Mouse (Mus musculus) stomach, postnatal 0 days (tissue): ENCODE data around the gene Eps8l2. TPM values are rescaled to one million over a fixed set of nuclear protein-coding genes. Genes with fewer than 3 reads are reported as not detected.

Source experiments
- ATAC-seq: fragments of 200-750 bp; cut with Nextera tagmentation; 2 replicates; pipeline ENCODE4 v1.8.0; 2017; ENCODE audit not compliant: low FRiP score, low TSS enrichment
- DNase-seq: peaks from one replicate; pipeline ENCODE4 v3.0.0-alpha.2; 2016; ENCODE audit warnings: low spot score
- H3K27ac ChIP-seq: fragments of 300-500 bp; sonication (generic); replicated peaks from 2 replicates; pipeline ENCODE4 v1.5.1; 2014; ENCODE audit warnings: mild to moderate bottlenecking, control low read depth
- H3K27me3 ChIP-seq: fragments of 300-500 bp; sonication (generic); 2 replicates; pipeline ENCODE4 v1.6.1; 2014; ENCODE audit warnings: low read length; ENCODE audit not compliant: control insufficient read depth, insufficient read depth
- H3K36me3 ChIP-seq: fragments of 300-500 bp; sonication (generic); 2 replicates; pipeline ENCODE4 v1.6.1; 2014; ENCODE audit warnings: low read length, mixed read lengths; ENCODE audit not compliant: control insufficient read depth, insufficient read depth
- H3K4me1 ChIP-seq: fragments of 300-500 bp; sonication (generic); replicated peaks from 2 replicates; pipeline ENCODE4 v1.6.1; 2014; ENCODE audit warnings: antibody characterized with exemption; ENCODE audit not compliant: control insufficient read depth, insufficient read depth
- H3K4me2 ChIP-seq: fragments of 300-500 bp; sonication (generic); replicated peaks from 2 replicates; pipeline ENCODE4 v1.6.1; 2014; ENCODE audit warnings: low read depth, mild to moderate bottlenecking, control low read depth, moderate library complexity
- H3K4me3 ChIP-seq: fragments of 300-500 bp; sonication (generic); 2 replicates; pipeline ENCODE4 v1.5.1; 2014; ENCODE audit warnings: low read depth, low read length, control low read depth
- H3K9ac ChIP-seq: fragments of 300-500 bp; sonication (generic); 2 replicates; pipeline ENCODE4 v1.6.1; 2014; ENCODE audit warnings: mild to moderate bottlenecking, low read length, control low read depth, mixed read lengths
- H3K9me3 ChIP-seq: fragments of 300-500 bp; sonication (generic); 2 replicates; pipeline ENCODE4 v1.6.1; 2016; ENCODE audit warnings: low read length; ENCODE audit not compliant: control insufficient read depth
- CTCF ChIP-seq: IDR thresholded peaks from 2 replicates; pipeline ENCODE4 v1.5.1; 2016; ENCODE audit warnings: antibody characterized with exemption, low read depth, mild to moderate bottlenecking, moderate library complexity
- EP300 ChIP-seq: optimal IDR thresholded peaks from 2 replicates; pipeline ENCODE3; 2016; ENCODE audit warnings: antibody characterized with exemption
- WGBS: fragments of 180-500 bp; shearing (Covaris S2); extraction: QIAGEN DNeasy Blood & Tissue Kit; methylation state at CpG from one replicate; pipeline ENCODE4 v1.1.7; 2014; 5-methylcytosine and 5-hydroxymethylcytosine counted together
- polyA plus RNA-seq: library from polyadenylated mRNA; unstranded; fragments of >200 nt; fragmentation: Nextera tagmentation; extraction: Ambion mirVana; gene quantifications from 2 replicates; pipeline ENCODE4 v1.2.1, GENCODE M21; 2015

The Eps8l2 gene
- polyA plus RNA-seq, 1 experiment from 2014 or later = 86.1 TPM

- no peak for ATAC-seq
- no peak overlapping the region for H3K27ac ChIP-seq
- H3K4me3 ChIP-seq = no peak overlapping the region
- TF ChIP-seq CTCF (no peak), EP300 (no peak)
- no peaks in the 10 kb centered on the region for H3K4me1 ChIP-seq
- no peaks in the 10 kb centered on the region for H3K36me3 ChIP-seq
- H3K9me3 ChIP-seq = no peaks in the 10 kb centered on the region
- H3K27me3 ChIP-seq = no peaks in the 10 kb centered on the region
- no peak overlapping the region for H3K4me2 ChIP-seq
- 83% methylated on average over 8 of the region's 8 CpGs for WGBS
- no peak overlapping the region for H3K9ac ChIP-seq
- no peak for DNase-seq
These were observed 16.4 kb downstream of the Eps8l2 start for GRCm38 (mm10) chr7:141355051-141355450.

- Histone ChIP-seq H3K9ac (no peak overlapping the region), H3K4me1 (no peaks in the 10 kb centered on the region), H3K36me3 (no peaks in the 10 kb centered on the region), H3K4me3 (no peak overlapping the region), H3K9me3 (no peaks in the 10 kb centered on the region), H3K4me2 (no peak overlapping the region), H3K27ac (no peak overlapping the region), H3K27me3 (no peaks in the 10 kb centered on the region)
- DNase-seq (no peak), ATAC-seq (no peak)
- 51% methylated on average over 12 of the region's 12 CpGs for WGBS
- TF ChIP-seq EP300 (no peak), CTCF (peak; percentile 44)
These were observed 17.1 kb downstream of the Eps8l2 start for GRCm38 (mm10) chr7:141355626-141356326.

GRCm38 (mm10) chr7:141356971-141357370 lies 18.3 kb downstream of the Eps8l2 start:
- no peak for ATAC-seq
- TF ChIP-seq EP300 (no peak), CTCF (no peak)
- no peaks in the 10 kb centered on the region for H3K36me3 ChIP-seq
- DNase-seq = no peak
- H3K4me1 ChIP-seq = no peaks in the 10 kb centered on the region
- no peak overlapping the region for H3K27ac ChIP-seq
- H3K27me3 ChIP-seq = no peaks in the 10 kb centered on the region
- no peak overlapping the region for H3K4me3 ChIP-seq
- no peaks in the 10 kb centered on the region for H3K9me3 ChIP-seq
- WGBS = 62% methylated on average over 14 of the region's 14 CpGs
- no peak overlapping the region for H3K9ac ChIP-seq
- H3K4me2 ChIP-seq = no peak overlapping the region

- TF ChIP-seq EP300 = no peak
- TF ChIP-seq CTCF = no peak
- 0 out of 2 replicates have a peak overlapping the region, but pooled peaks have one; percentile 30 for H3K27ac ChIP-seq
- 20% methylated on average over 24 of the region's 24 CpGs for WGBS
These were observed 22.8 kb downstream of the Eps8l2 start for GRCm38 (mm10) chr7:141361510-141361909.

GRCm38 (mm10) chr7:141363106-141363751 lies 24.5 kb downstream of the Eps8l2 start:
- WGBS = 54% methylated on average over 4 of the region's 4 CpGs
- no peaks in the 10 kb centered on the region for H3K4me1 ChIP-seq
- H3K4me2 ChIP-seq = no peak overlapping the region
- DNase-seq = peak; percentile 72
- no peak overlapping the region for H3K27ac ChIP-seq
- no peaks in the 10 kb centered on the region for H3K9me3 ChIP-seq
- TF ChIP-seq EP300 (no peak), CTCF (peak; percentile 87)
- no peak overlapping the region for H3K4me3 ChIP-seq
- H3K27me3 ChIP-seq = no peaks in the 10 kb centered on the region
- H3K9ac ChIP-seq = no peak overlapping the region
- H3K36me3 ChIP-seq = no peaks in the 10 kb centered on the region
- ATAC-seq = peak; percentile 44; the same call in 1 of the 2 replicates

More at GRCm38 (mm10) chr7:141361510-141361909, 22.8 kb downstream of the Eps8l2 start:
- Histone ChIP-seq H3K4me2 (0 out of 2 replicates have a peak overlapping the region, but pooled peaks have one; percentile 11), H3K9ac (peak overlapping the region; percentile 23; the same call in 1 of the 2 replicates), H3K4me1 (no peaks in the 10 kb centered on the region), H3K9me3 (no peaks in the 10 kb centered on the region), H3K4me3 (no peak overlapping the region), H3K36me3 (no peaks in the 10 kb centered on the region), H3K27me3 (no peaks in the 10 kb centered on the region)
- DNase-seq (peak; percentile 94), ATAC-seq (peak; percentile 79)

- no peak overlapping the region for H3K9ac ChIP-seq
- H3K27ac ChIP-seq = no peak overlapping the region
- no peaks in the 10 kb centered on the region for H3K36me3 ChIP-seq
- no peaks in the 10 kb centered on the region for H3K9me3 ChIP-seq
- 64% methylated on average over 2 of the region's 2 CpGs for WGBS
- ATAC-seq (peak; percentile 5; the same call in 1 of the 2 replicates), DNase-seq (no peak)
- no peak overlapping the region for H3K4me2 ChIP-seq
- H3K4me1 ChIP-seq = no peaks in the 10 kb centered on the region
- H3K4me3 ChIP-seq = no peak overlapping the region
- H3K27me3 ChIP-seq = no peaks in the 10 kb centered on the region
- no peak for TF ChIP-seq CTCF
- TF ChIP-seq EP300 = no peak
These were observed 25.1 kb downstream of the Eps8l2 start for GRCm38 (mm10) chr7:141363752-141364125.
